Mouse (Mus musculus) common myeloid progenitor, adult 5-6 weeks (primary cell): ENCODE measurements around the gene Acvrl1. TPM values are rescaled to one million over a fixed set of nuclear protein-coding genes. Genes with fewer than 3 reads are reported as not detected.
A peak's percentile ranks its signal among the peaks of the same experiment; 100 is the strongest.

Experiments
- ATAC-seq: replicated peaks from 2 replicates; pipeline ENCODE4 v1.8.0; 2016; ENCODE audit warnings: low read depth, mild to moderate bottlenecking, moderate TSS enrichment, inconsistent platforms; ENCODE audit not compliant: poor library complexity, severe bottlenecking
- total RNA-seq: library from RNA; stranded (forward); fragments of 200-1000, 187-1606 nt; gene quantifications from 2 replicates; pipeline ENCODE4 v1.2.3, GENCODE M21; 2017

Acvrl1 gene
- total RNA-seq, 1 experiment from 2014 or later, result 5.8 TPM

DNA sequence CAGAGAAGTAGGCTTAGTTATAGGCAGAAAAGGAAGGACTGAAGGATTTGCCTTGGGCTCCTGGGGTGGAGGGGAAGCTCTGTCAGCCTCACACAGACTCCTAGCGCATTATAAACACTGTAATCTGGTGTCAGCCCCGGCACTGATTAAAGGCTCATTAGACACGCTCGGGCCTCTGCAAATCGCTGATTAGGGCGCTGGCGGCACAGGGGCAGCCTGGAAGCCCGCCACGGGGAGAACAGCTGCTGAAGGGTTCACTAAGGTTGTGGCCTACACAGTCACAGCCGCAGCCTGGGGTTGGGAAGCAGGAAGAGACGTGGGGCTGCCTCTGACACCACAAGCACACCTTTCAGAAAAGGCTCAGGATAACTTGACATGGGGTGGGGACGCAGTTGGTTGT, 11.6 kb downstream of the Acvrl1 start:
- ATAC-seq, result peak; percentile 72

DNA sequence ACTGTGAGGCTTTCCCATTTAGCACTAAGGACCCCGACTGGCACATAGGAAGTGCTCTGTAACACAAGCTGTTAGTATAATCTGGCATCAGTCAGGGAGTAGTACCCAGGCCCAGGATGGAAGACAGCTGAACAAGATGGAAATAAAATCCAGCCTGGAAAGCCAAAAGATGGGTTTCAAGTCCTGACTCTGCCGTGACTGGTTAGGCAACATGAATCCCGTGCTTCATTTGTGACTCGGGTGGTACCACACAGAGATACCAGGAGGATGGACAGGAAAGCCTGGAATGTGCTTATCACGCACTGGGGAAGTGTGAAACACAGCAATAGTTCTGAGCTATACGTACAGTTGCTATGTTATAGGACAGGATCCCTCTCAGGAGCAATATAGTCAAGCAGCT, 12.3 kb downstream of the Acvrl1 start:
- no peak for ATAC-seq

DNA sequence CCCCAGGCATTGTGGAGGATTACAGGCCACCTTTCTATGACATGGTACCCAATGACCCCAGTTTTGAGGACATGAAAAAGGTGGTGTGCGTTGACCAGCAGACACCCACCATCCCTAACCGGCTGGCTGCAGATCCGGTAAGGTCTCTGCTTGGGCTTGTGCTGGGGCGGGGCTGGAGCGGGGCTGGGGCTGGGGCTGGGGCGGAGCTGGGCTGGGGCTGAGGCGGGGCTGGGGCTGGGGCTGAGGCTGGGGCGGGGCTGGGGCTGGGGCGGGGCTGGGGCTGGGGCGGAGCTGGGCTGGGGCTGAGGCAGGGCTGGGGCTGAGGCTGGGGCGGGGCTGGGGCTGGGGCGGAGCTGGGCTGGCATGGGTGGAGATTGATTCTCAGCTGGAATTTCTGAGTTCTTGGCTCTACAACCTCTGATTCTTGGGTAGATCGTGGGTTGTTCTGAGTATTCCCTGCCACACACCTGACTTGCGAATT, 12.8 kb downstream of the Acvrl1 start:
- ATAC-seq, result peak; percentile 20; the same call in 1 of the 2 replicates

DNA sequence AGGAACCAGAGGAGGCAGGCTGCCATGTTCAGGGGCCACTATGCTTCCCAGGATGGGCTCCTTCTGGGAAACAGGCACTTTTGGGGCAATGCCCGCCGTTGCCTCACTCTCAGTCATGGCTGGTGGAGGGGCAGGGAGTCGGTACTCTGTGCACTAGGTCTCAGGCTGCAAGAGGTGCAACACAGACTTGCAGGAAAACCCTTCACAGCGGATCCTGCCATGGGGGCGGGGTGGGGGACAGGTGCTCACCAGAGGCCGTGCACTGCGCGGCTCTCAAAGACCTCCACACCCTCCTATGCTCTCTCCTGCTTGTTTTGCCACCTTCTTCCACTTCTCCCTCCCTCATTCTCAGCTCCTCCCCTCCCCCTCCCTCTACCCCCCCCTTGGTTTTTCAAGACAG, 14.3 kb downstream of the Acvrl1 start:
- no peak for ATAC-seq

DNA sequence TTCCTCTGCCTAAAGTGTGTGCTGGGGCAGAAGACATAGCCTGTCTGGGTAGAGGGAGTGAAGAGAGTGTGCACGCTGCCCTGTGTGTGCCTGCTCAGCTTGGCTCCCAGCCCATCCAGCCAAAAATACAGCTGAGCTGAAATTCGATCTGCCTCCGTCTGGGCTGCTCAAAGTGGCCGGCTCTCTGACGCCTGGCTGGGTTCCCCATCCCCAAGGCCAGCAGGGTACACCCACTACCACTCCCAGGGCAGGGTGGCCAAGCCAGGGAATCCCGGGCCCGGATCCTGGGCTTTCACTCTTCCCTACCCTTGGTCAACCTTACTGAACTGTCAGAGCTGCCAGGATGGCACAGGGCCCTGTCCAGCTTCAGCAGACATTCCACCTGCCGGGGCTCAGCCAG, 15.2 kb downstream of the Acvrl1 start:
- no peak for ATAC-seq

DNA sequence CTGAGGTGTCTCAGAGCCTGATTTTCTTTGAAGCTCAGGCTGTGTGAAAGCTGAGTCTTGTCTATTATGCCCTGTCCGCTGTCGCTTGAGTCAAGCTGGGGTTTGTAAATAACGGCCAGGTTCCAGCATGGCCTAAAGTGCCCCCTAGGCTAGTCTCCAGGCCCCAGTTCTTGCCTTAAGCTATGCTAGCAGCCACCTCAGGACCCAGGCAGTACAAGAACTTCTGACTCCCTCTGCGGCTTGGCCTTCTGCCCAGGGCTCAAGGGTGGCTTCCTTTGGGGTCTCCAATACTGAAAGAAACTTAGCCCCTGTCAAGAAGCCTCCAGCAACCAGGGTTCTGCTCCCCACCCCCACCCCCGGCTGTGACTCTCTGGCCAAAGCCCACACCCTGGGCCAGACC, 15.9 kb downstream of the Acvrl1 start:
- no peak for ATAC-seq

DNA sequence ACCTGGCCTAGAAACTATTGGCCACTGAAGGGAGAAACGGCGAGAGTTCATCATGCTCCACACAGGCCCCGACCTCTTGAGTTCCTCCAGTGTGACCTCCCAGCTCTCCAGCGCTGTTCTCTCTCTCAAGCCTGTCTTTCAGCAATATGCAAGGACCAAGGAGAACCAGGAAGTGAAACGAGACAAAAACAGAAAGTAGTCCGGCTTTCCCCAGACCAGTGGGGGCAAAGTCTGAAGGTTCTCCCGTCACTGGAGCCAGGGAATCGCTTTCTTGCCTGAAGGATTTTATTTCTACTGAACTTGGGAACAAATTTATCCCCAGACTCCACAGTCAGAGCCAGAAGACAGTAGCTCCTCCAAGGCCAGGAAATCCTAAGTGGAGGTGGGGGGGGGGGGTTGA, 16.5 kb downstream of the Acvrl1 start:
- ATAC-seq, result no peak

DNA sequence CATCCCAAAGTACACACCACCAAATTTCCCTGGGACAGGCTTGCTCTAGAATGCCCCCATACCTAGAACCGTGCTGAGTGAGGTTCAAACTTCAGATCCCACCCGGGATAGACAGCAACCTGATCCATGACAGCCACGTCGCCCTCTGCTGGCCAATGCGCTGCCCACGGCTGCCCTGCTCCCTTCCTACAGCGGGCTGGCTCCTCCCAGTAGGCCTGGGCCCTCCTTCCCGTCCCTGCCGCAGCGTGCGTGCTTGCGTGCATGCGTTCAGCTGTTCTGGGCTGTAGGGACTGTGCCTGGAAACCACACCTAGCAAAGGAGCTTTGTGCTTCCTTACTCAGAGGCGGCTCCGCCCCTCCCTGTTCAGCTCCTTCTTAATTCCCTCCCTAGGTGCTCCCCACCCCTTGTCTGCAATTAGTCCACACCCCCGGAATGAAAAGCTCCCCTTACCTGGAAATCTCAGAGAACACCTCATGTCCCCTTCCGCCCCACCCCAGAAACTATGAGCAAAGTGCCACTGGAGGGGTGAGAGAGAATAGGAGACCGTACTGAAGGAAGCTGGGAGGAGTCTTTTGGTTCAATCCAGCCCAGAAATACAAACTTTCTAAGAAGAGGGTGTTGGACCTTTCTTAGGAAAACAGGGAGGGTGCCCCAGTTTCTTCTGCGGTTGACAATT, 17.2 kb downstream of the Acvrl1 start:
- peak; percentile 84 for ATAC-seq

DNA sequence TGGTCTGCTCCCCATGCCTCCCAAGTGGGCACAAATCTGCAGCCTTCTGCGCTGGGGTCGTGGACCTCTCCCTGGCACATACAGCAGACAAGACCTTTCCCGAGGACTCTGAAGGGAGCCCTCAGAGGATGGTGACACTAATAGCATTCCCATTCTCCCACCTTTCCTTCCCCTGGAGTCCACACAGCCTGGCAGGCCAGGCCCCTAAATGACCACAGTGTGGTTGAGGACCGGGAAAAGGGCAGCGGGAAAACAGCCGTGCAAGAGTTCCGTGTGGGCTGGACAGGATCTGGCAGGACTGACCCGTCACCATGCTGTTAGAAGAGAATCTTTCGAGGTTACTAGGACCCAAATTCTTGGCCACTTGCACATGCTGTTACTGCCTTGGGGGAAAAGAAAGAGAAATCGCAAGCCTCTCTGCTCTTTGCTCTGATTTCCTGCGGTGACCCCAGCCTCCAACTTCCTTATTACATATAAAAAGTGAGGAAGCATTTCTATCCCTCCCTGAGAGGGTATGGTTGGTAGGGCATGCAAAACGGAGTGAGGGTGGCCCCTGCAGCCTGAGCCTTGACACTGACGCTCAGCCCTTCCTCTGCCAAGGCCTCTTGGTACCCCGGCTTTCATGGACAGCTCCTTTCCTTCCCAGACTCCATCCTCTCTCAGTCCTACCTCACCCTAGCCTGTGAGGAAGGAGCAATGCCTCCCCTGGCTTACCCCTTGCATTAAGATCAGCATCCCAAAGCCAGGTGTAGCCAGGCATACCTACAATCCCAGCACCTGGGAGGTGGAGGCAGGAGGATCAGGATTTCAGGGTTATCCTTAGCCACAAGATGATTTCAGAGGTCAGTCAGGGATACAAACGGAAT, 18.0 kb downstream of the Acvrl1 start:
- peak; percentile 33 for ATAC-seq

DNA sequence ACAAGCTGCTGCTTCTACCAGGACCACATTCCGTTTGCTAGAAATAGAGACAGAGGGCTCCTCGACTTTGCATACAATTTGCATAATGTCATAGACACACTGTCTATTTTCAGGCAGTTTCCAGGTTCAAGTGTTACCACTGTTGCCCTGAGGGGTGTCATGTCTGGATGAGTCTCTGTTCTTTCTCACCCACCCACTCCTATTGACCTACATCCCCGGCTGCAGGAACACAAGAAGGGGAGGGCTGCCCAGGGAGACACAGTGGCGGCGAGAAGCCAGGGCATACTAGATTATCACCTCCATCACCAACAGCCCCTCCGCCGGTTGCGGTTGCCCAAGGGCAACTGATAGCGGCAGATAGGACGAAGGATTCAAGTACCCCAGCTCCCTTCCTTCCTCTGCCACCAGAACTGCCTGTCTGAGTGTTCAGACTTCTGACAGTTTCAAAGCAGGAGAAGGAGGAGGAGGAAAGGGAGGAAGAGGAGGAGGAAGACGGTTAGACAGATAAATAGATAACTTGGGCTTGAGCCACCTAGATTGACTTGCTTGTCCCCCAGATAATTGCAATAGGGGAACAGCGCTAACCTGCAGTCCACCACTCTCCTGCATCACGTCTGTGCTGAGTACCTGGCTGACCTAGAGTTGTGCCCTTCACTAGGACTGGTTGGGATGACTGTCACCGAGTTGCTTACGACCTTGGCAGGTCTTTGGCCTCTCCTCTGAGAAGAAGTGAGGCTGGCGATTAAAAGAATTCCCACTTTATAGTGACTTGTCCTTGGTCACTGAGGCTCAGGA, 19.0 kb downstream of the Acvrl1 start:
- ATAC-seq, result peak; percentile 37

DNA sequence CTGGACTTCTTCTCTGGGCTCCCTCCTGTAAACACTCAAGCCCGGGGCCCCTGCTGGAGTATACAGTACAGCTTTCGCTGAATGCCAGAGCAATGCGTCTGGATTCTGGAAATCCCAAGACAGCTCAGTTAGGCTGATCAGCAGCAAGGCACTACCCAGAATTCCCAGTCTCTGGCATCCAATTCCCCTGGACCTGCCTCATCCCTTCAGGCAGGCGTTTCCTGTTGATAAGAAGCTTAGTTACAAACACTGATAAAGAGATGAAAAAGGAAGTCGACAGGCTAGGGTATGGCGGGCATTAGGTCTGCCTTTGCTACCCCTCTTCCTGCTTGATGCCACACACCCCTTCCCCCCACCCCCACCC, 19.6 kb downstream of the Acvrl1 start:
- no peak for ATAC-seq

DNA sequence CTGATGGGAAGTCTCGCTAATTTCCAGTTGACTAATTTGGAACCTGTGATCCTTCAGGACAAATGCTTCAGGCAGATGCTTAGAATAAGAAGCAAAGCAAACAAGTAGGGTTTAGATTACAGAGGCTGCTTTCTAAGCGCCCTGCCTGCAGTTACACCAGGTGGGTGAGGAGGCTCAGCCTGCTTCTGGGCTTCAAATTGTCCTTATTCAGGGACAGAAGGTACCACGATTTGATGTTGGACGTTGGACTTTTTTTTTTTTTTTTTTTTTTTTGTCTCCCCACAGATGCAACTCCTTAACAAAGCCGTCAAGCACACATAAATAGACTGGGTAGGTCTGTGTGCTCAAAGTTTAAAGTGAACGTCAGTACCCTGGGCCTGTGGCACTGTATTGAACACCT, 20.3 kb downstream of the Acvrl1 start:
- ATAC-seq, result no peak

DNA sequence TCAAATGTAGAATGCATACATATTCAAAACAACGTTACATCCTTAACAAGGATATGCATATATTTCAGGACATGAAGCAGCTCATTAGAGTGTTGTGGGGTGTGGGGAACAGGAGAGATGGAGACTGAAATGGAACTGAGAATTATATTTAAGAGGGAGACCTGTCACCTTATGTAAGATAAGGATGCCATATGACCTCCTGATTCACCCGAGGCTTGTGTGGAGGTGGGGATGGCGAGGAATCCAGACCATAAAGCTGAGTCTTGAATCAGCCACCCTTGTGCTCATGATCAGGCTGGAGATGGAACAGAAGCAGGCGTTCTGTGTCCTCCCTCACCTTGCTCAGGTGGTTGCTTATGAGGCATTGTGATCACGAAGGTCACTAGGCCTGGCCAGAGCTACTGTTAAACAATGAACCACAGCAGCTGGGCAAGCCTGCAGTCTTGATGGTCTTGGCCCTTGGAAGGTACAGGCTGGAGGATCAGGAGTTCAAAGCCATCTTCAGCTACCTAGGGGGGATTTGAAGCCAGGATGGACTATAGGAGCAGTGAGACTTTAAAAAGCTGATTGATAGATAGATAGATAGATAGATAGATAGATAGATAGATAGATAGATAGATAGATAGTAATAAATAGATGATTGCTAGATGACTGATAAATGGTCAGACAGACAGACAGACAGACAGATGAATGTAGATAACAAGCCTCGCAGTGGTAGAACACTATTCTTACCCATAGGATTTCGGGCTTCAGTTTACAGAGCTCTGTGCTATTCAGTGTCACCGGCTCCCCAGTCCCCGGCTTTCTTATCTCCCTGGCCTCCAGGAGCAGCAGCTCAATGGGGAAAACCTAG, 23.3 kb downstream of the Acvrl1 start:
- no peak for ATAC-seq

DNA sequence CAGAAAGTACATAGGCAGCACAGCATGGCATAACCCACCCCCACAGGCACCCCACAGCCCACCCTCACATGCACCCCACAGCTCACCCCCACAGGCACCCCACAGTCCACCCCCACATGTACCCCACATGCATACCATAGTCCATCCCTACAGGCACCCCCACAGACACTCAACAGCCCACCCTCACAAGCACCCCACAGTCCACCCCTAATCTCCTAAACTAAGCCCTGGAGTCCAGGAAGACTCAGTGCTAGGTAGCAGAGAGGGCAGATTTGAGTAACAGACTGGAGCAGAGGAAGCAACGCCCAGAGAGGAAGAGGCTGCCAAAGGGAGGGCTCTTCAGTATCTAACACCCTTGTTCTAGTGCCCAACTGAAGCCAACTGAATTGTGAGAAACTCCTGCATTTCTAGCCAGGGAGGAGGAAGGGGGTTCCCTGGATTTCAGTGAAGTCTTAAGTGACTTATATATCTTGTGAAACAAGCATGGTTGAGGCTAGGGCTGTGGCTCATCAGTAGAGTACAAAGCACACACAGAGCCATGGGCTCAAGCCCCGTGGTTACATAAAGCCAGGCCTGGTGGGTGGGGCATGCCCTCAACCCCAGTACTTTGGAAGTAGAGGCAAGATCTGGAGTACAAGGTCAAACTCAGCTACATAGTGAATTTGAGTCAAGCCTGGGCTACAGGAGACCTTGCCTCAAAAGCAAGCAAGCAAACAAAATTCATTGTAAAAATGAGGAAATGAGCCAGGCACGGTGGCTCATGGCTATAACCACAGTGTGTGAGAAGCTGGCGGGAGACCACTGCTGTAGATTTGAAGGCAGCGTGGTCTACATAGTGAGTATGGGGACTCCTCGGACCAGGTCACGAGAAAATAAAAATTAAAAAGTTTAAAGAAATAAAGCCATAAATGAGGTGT, 26.6 kb downstream of the Acvrl1 start:
- peak; percentile 74 for ATAC-seq

DNA sequence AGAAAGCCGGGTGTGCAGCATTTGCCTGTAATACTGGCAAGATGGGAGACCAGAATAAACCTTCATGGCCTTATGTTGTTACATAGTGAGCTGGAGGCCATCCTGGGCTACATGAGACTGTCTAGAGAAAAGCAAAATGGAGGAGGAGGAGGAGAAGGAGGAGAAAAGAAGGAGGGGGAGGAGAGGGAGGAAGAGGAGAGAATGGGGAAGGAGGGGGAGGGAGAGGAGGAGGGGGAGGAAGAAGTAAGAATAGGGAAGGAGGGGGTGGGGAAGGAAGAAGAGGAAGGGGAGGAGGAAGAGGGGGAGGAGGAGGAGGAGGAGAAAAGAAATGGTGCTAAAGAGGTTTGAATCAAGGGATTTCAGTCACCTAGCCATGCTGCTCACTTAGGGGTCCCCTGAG, 31.8 kb downstream of the Acvrl1 start:
- no peak for ATAC-seq

DNA sequence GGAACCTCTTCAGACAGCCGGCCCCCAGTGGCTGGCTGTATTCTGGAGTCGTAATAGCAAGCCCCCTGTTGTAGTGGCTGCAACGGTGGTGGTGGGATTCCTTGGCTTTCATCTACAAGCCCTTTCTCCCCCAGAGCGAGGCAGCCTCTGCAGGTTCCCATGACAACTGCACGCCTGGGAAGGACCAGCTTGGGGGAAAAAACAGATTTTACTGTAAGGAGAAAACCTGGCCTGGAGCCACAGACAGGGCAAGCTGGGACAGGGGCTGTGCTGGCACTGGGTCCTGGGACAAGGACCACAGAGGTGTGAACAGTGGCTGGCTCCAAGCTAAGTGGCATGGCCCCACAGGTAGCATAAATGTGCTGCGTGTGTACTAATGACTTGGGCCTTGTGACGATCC, 32.3 kb downstream of the Acvrl1 start:
- no peak for ATAC-seq

DNA sequence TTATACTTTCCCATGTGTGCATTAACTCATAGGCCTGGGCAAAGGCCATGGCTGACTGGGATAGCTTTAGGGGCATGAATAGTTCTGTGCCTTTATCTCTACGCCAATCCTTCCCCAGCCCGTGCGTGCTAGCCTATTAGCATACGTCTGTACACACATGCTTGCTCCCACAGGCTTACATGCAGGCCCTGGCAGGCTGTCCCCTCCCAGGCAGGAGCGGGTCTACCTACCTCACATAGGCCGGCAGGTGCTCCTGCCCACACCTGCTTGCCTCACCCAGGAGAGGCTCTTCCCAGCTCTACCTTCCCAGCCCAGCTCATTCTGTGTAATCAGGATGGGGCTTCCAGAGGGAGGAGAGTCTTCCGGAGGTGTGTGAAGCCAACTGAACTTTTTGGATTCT, 33.2 kb downstream of the Acvrl1 start:
- no peak for ATAC-seq

DNA sequence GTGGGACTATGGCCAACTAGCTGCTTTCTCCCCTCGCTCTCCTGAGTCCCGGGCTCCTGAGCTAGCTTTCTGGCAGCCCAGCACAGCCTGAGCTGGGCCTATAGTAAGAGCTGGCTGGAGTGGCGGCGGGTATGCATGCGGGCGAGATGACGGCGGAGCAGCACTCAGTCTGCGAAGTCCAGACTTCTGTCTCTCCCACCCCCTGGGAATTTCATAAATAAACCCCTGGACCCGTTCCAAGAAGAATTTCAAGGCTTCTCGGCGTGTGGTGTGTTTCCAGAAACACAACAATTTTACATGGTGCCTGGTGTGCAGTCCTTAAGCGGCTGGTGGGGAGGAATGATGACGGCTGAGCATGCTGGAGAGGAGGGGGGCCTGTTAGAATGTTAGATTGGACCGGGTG, 34.7 kb downstream of the Acvrl1 start:
- no peak for ATAC-seq

DNA sequence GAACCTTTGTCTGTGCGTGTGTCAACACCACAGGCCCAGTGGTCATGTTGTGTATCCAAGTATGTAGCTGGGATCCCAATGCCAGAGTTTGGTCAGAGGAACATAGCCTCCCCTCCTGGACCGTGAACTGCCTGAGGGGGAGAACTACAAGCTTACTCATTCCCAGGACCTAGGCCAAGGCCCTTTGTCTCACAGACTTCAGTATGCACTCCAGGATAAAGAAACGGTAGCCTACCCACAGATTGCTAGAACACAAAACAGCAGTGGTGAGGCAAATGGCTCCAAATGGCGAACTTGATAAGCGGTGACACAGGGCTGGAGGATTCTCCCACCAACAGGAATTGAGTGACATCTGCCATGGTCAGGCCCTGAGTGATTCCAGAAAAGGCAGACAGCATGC, 35.5 kb downstream of the Acvrl1 start:
- no peak; the same call in 1 of the 2 replicates for ATAC-seq
